Mouse (Mus musculus) spleen, postnatal 10 days (tissue): ENCODE measurements around the gene Bik.

Experiments
- DNase-seq, 2 experiments: peaks; one replicate each; pipeline ENCODE4 v3.0.0; 2021 to 2022; ENCODE audit warnings: low spot score in 2 of 2

The Bik gene

GRCm38 (mm10) chr15:83547144-83547543 is 20.5 kb downstream of the Bik start:
- DNase-seq: no peak

GRCm38 (mm10) chr15:83550137-83550536 is 23.5 kb downstream of the Bik start:
- DNase-seq: no peak

GRCm38 (mm10) chr15:83553831-83554230 is 27.2 kb downstream of the Bik start:
- DNase-seq: no peak

GRCm38 (mm10) chr15:83555161-83555974 is 28.7 kb downstream of the Bik start:
- peak; percentile 86 to 91 for DNase-seq

GRCm38 (mm10) chr15:83560941-83561477 is 34.3 kb downstream of the Bik start:
- no peak for DNase-seq

- DNase-seq: peak; percentile 65 to 84
These were observed 36.1 kb downstream of the Bik start for GRCm38 (mm10) chr15:83562626-83563270.

GRCm38 (mm10) chr15:83563327-83563856 is 36.7 kb downstream of the Bik start, which contains the start of the genes Tspo and Mcat:
Gene Tspo, plus strand, starts transcription at chr15:83563592.
Gene Mcat, minus strand, starts transcription at chr15:83563787.
- peak; percentile 86 to 92 for DNase-seq

- peak; percentile 68 to 79 for DNase-seq
These were observed 37.4 kb downstream of the Bik start for GRCm38 (mm10) chr15:83563857-83564651.

- peak; percentile 52 to 70 for DNase-seq
These were observed 38.8 kb downstream of the Bik start for GRCm38 (mm10) chr15:83565434-83565833.

- DNase-seq: no peak
These were observed 39.3 kb downstream of the Bik start for GRCm38 (mm10) chr15:83566006-83566405.

GRCm38 (mm10) chr15:83567728-83568127 is 41.1 kb downstream of the Bik start:
- DNase-seq: no peak

GRCm38 (mm10) chr15:83568544-83568943 is 41.9 kb downstream of the Bik start:
- DNase-seq: no peak

- DNase-seq: no peak
These were observed 43.0 kb downstream of the Bik start for GRCm38 (mm10) chr15:83569682-83570081.

GRCm38 (mm10) chr15:83570641-83571040 is 44.0 kb downstream of the Bik start:
- DNase-seq: no peak

- DNase-seq: no peak
These were observed 45.0 kb downstream of the Bik start for GRCm38 (mm10) chr15:83571636-83572035.

GRCm38 (mm10) chr15:83572132-83572531 is 45.5 kb downstream of the Bik start:
- DNase-seq: no peak

- DNase-seq: no peak
These were observed 46.9 kb downstream of the Bik start for GRCm38 (mm10) chr15:83573606-83574005.

GRCm38 (mm10) chr15:83574731-83575351 is 48.2 kb downstream of the Bik start:
- DNase-seq: no peak

- no peak for DNase-seq
These were observed 48.9 kb downstream of the Bik start for GRCm38 (mm10) chr15:83575543-83575942.

- no peak for DNase-seq
These were observed 50.0 kb downstream of the Bik start for GRCm38 (mm10) chr15:83576651-83577050.

- DNase-seq: no peak
These were observed 56.3 kb downstream of the Bik start for GRCm38 (mm10) chr15:83582931-83583330.
